Mouse (Mus musculus): ENCODE data around the gene Stard7.
"Not testable (repeated sequence)": the region's sequence is repeated elsewhere in the genome, so short reads cannot be mapped to it uniquely, and the experiment has no call there.

The Stard7 gene

GRCm38 (mm10) chr2:127269491-127270299 is at the start of gene Stard7:
Gene Stard7 (plus strand): TSS chr2:127270218.
- DNase-seq = peak; percentile 98

GRCm38 (mm10) chr2:127225261-127225660 is 44.8 kb upstream of the Stard7 start:
- DNase-seq = no peak

- peak; percentile 8 for DNase-seq
Observed at GRCm38 (mm10) chr2:127237897-127238610, 32.0 kb upstream of the Stard7 start.

- no peak for DNase-seq
Observed at GRCm38 (mm10) chr2:127240065-127240464, 30.0 kb upstream of the Stard7 start.

GRCm38 (mm10) chr2:127247592-127248333 is 22.3 kb upstream of the Stard7 start, which contains the start of the genes Ciao1 and Tmem127:
Gene Ciao1 (minus strand): TSS chr2:127247816.
Gene Tmem127 (plus strand): TSS chr2:127247908.
- peak; percentile 99 for DNase-seq

- DNase-seq = peak; percentile 59
Observed at GRCm38 (mm10) chr2:127248334-127249004, 21.5 kb upstream of the Stard7 start.

- no peak for DNase-seq
Observed at GRCm38 (mm10) chr2:127250291-127251008, 19.6 kb upstream of the Stard7 start.

- no peak for DNase-seq
Observed at GRCm38 (mm10) chr2:127251457-127251856, 18.6 kb upstream of the Stard7 start.

- DNase-seq = peak; percentile 18
Observed at GRCm38 (mm10) chr2:127251880-127252527, 18.0 kb upstream of the Stard7 start.

GRCm38 (mm10) chr2:127252787-127253186 is 17.2 kb upstream of the Stard7 start:
- DNase-seq = no peak

GRCm38 (mm10) chr2:127254604-127255134 is 15.3 kb upstream of the Stard7 start:
- DNase-seq = no peak

GRCm38 (mm10) chr2:127255294-127255693 is 14.7 kb upstream of the Stard7 start:
- DNase-seq = no peak

GRCm38 (mm10) chr2:127259340-127259739 is 10.7 kb upstream of the Stard7 start:
- DNase-seq = peak; percentile 75

- no peak for DNase-seq
Observed at GRCm38 (mm10) chr2:127262480-127262879, 7.5 kb upstream of the Stard7 start.

GRCm38 (mm10) chr2:127267854-127268253 is 2.2 kb upstream of the Stard7 start:
- DNase-seq = no peak

GRCm38 (mm10) chr2:127270300-127271041 is 453 bp downstream of the Stard7 start:
- DNase-seq = peak; percentile 89

- DNase-seq = peak; percentile 36
Observed at GRCm38 (mm10) chr2:127271042-127271515, 1.1 kb downstream of the Stard7 start.

GRCm38 (mm10) chr2:127272049-127272448 is 2.0 kb downstream of the Stard7 start:
- not testable (repeated sequence) for DNase-seq

- no peak for DNase-seq
Observed at GRCm38 (mm10) chr2:127272806-127273205, 2.8 kb downstream of the Stard7 start.

- DNase-seq = no peak
Observed at GRCm38 (mm10) chr2:127274590-127274989, 4.6 kb downstream of the Stard7 start.
